Mouse (Mus musculus): ENCODE results near the gene Fbxo4.

Fbxo4 gene

GRCm38 (mm10) chr15:3979061-3979848, at the start of gene Fbxo4:
Fbxo4 (minus strand) TSS chr15:3979573.
- DNase-seq (ENCODE audit: low read depth), result peak; percentile 74

- DNase-seq (ENCODE audit: low read depth), result no peak
Observed at GRCm38 (mm10) chr15:4028960-4029359, 49.6 kb upstream of the Fbxo4 start.

GRCm38 (mm10) chr15:4028411-4028700, 49.0 kb upstream of the Fbxo4 start:
- no peak for DNase-seq (ENCODE audit: low read depth)

- DNase-seq (ENCODE audit: low read depth), result peak; percentile 11
Observed at GRCm38 (mm10) chr15:4027671-4028410, 48.5 kb upstream of the Fbxo4 start.

- DNase-seq (ENCODE audit: low read depth), result peak; percentile 58
Observed at GRCm38 (mm10) chr15:4026831-4027584, 47.6 kb upstream of the Fbxo4 start.

- peak; percentile 77 for DNase-seq (ENCODE audit: low read depth)
Observed at GRCm38 (mm10) chr15:4026231-4026773, 46.9 kb upstream of the Fbxo4 start, which contains the start of gene Oxct1. Oxct1 (plus strand) TSS chr15:4026383.

- DNase-seq (ENCODE audit: low read depth), result no peak
Observed at GRCm38 (mm10) chr15:4025508-4025904, 46.1 kb upstream of the Fbxo4 start.

- DNase-seq (ENCODE audit: low read depth), result peak; percentile 63
Observed at GRCm38 (mm10) chr15:4024726-4025507, 45.5 kb upstream of the Fbxo4 start.

GRCm38 (mm10) chr15:4023747-4024146, 44.4 kb upstream of the Fbxo4 start:
- no peak for DNase-seq (ENCODE audit: low read depth)

- no peak for DNase-seq (ENCODE audit: low read depth)
Observed at GRCm38 (mm10) chr15:4020711-4021110, 41.3 kb upstream of the Fbxo4 start.

GRCm38 (mm10) chr15:4013873-4014272, 34.5 kb upstream of the Fbxo4 start:
- no peak for DNase-seq (ENCODE audit: low read depth)

GRCm38 (mm10) chr15:4000536-4000935, 21.2 kb upstream of the Fbxo4 start:
- DNase-seq (ENCODE audit: low read depth), result no peak

- DNase-seq (ENCODE audit: low read depth), result no peak
Observed at GRCm38 (mm10) chr15:3999144-3999543, 19.8 kb upstream of the Fbxo4 start.

GRCm38 (mm10) chr15:3996267-3997010, 17.1 kb upstream of the Fbxo4 start:
- no peak for DNase-seq (ENCODE audit: low read depth)

- peak; percentile 99 for DNase-seq (ENCODE audit: low read depth)
Observed at GRCm38 (mm10) chr15:3995448-3996266, 16.3 kb upstream of the Fbxo4 start, which contains the start of gene AW549877. AW549877 (minus strand) TSS chr15:3995744.

GRCm38 (mm10) chr15:3994852-3995447, 15.6 kb upstream of the Fbxo4 start:
- DNase-seq (ENCODE audit: low read depth), result no peak

GRCm38 (mm10) chr15:3987981-3988380, 8.6 kb upstream of the Fbxo4 start:
- DNase-seq (ENCODE audit: low read depth), result no peak

- DNase-seq (ENCODE audit: low read depth), result no peak
Observed at GRCm38 (mm10) chr15:3984876-3985275, 5.5 kb upstream of the Fbxo4 start.

- DNase-seq (ENCODE audit: low read depth), result no peak
Observed at GRCm38 (mm10) chr15:3982732-3983131, 3.4 kb upstream of the Fbxo4 start.

Data from fibroblast of lung, adult 2 months (primary cell).